Mouse (Mus musculus) ES-E14 (cell line): Measurements from ENCODE around the gene Zfp69. TPM values are rescaled to one million over a fixed set of nuclear protein-coding genes. Genes with fewer than 3 reads are reported as not detected.

Experiments used
- DNase-seq: peaks from one replicate; pipeline ENCODE4 v3.0.0-alpha.2; 2013; ENCODE audit warnings: low read depth, low spot score
- H3K27ac ChIP-seq: 2 replicates; pipeline ENCODE4 v1.5.1; 2012; ENCODE audit warnings: low read depth, mild to moderate bottlenecking, low read length, moderate library complexity, mixed read lengths; ENCODE audit not compliant: poor library complexity, insufficient read depth, severe bottlenecking
- H3K36me3 ChIP-seq: 2 replicates; pipeline ENCODE4 v1.6.1; 2012; ENCODE audit warnings: mild to moderate bottlenecking, low read length, moderate library complexity, mixed read lengths; ENCODE audit not compliant: control insufficient read depth, poor library complexity, insufficient read depth, severe bottlenecking
- H3K4me1 ChIP-seq, 2 experiments: fragments of 150-350 bp in 1 of 2; sonication (generic) in 1 of 2; 2 replicates each; pipeline ENCODE4 v1.6.1; 2012; ENCODE audit warnings: low read length in 2 of 2, mild to moderate bottlenecking in 1 of 2, mixed read lengths in 1 of 2; ENCODE audit not compliant: control insufficient read depth in 2 of 2, insufficient read depth in 2 of 2, poor library complexity in 1 of 2
- H3K4me3 ChIP-seq, 2 experiments: fragments of 150-350 bp in 1 of 2; sonication (generic) in 1 of 2; 2 replicates each; pipeline ENCODE4 v1.5.1; 2012; ENCODE audit warnings: low read length in 2 of 2, low read depth in 1 of 2, mild to moderate bottlenecking in 1 of 2, mixed read lengths in 1 of 2; ENCODE audit not compliant: insufficient read depth in 1 of 2, poor library complexity in 1 of 2, severe bottlenecking in 1 of 2
- H3K9ac ChIP-seq: 2 replicates; pipeline ENCODE4 v1.6.1; 2012; ENCODE audit warnings: low read depth, mild to moderate bottlenecking, low read length, mixed read lengths; ENCODE audit not compliant: poor library complexity, insufficient read depth, severe bottlenecking
- H3K9me3 ChIP-seq: fragments of 150-350 bp; sonication (generic); 2 replicates; pipeline ENCODE4 v1.6.1; 2012; ENCODE audit warnings: low read depth, mild to moderate bottlenecking, low read length; ENCODE audit not compliant: control insufficient read depth, insufficient read depth
- CHD2 ChIP-seq: IDR thresholded peaks from 2 replicates; pipeline ENCODE4 v1.6.1; 2014; ENCODE audit warnings: mild to moderate bottlenecking, low read depth, low read length, inconsistent platforms
- HCFC1 ChIP-seq: IDR thresholded peaks from 2 replicates; pipeline ENCODE4 v1.6.1; 2012; ENCODE audit warnings: low read length, inconsistent platforms, borderline replicate concordance; ENCODE audit not compliant: insufficient read depth
- MAFK ChIP-seq: IDR thresholded peaks from 2 replicates; pipeline ENCODE4 v1.6.1; 2014; ENCODE audit warnings: mild to moderate bottlenecking, low read depth, low read length, inconsistent platforms; ENCODE audit not compliant: insufficient read depth
- ZC3H11A ChIP-seq: IDR thresholded peaks from 2 replicates; pipeline ENCODE4 v1.6.1; 2012; ENCODE audit warnings: low read depth, mild to moderate bottlenecking, inconsistent platforms, low read length, borderline replicate concordance
- ZNF384 ChIP-seq: IDR thresholded peaks from 2 replicates; pipeline ENCODE4 v1.6.1; 2012; ENCODE audit warnings: low read depth, low read length, inconsistent platforms
- in situ Hi-C, 2 experiments: fragments of 600-800 bp; cut with MboI; formaldehyde crosslinking; loops; one replicate each; pipeline ENCODE4 v1.15.1; 2025; ENCODE audit warnings: low sequenced_read_pairs in 2 of 2, inconsistent platforms in 1 of 2; ENCODE audit not compliant: unreplicated experiment in 2 of 2
- total RNA-seq: library from RNA; depleted of rRNA; stranded (reverse); fragments of 300-350 nt; gene quantifications from 2 replicates; pipeline ENCODE4 v1.2.3, GENCODE M21; 2012

Gene Zfp69
- total RNA-seq, 1 experiment: 3.7 TPM

DNA sequence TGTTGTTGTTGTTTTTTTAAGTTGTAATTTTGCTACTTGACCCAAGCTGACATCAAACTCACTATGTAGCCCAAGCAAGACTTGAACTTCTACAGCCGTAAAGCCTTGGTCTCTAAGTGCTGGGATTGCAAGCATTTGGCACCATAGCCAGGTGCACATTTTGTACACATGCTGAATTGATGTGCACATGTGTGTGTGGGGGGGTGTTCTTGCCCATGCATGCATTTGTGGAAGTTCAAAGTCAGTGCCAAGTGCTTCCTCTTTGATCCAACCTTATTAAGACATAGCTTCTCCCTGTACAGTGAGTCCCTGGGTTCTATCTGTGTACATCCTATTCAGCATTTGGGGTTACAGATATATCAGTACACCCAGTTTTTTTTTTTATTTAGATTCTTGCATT is 4.1 kb upstream of the Zfp69 start:
- in situ Hi-C loops: no loop called here
- H3K36me3 ChIP-seq: no peaks in the 10 kb centered on the region
- no peak for TF ChIP-seq ZNF384
- TF ChIP-seq ZC3H11A: no peak
- no peak for TF ChIP-seq CHD2
- no peak for TF ChIP-seq MAFK
- TF ChIP-seq HCFC1: no peak
- no peak overlapping the region for H3K4me3 ChIP-seq
- no peaks in the 10 kb centered on the region for H3K9me3 ChIP-seq
- H3K9ac ChIP-seq: no peak overlapping the region
- DNase-seq: no peak
- H3K27ac ChIP-seq: no peak overlapping the region
- H3K4me1 ChIP-seq: no peaks in the 10 kb centered on the region

DNA sequence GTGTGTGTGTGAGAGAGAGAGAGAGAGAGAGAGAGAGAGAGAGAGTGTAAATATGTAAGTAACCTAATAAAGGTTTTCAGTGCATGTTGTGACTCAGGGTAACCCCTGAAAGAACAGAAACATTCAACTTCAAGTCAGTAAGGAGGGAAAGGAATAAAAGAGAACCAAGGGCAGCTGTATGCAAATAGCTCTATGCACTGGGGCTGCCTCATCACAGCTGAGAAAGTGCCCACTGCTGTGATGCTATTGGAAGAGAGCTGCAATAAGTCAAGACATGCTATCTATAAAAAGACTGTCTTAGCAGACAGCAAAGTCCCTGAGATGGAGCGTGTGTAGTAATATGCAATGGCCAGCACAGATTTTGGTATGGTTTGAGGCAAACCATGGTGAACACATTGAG is 2.2 kb upstream of the Zfp69 start:
- Histone ChIP-seq H3K27ac (no peak overlapping the region), H3K9ac (no peak overlapping the region), H3K4me3 (no peak overlapping the region), H3K36me3 (no peaks in the 10 kb centered on the region), H3K4me1 (no peaks in the 10 kb centered on the region), H3K9me3 (no peaks in the 10 kb centered on the region)
- no peak for DNase-seq
- in situ Hi-C loops: no loop called here
- no peak for TF ChIP-seq MAFK
- TF ChIP-seq ZC3H11A: no peak
- no peak for TF ChIP-seq HCFC1
- TF ChIP-seq ZNF384: no peak
- TF ChIP-seq CHD2: no peak

- Histone ChIP-seq H3K4me1 (no peaks in the 10 kb centered on the region), H3K9ac (no peak overlapping the region), H3K27ac (no peak overlapping the region), H3K4me3 (no peak overlapping the region), H3K36me3 (no peaks in the 10 kb centered on the region), H3K9me3 (no peaks in the 10 kb centered on the region)
- DNase-seq: no peak
- in situ Hi-C loops: no loop called here
- no peak for TF ChIP-seq ZNF384
- TF ChIP-seq MAFK: no peak
- TF ChIP-seq ZC3H11A: no peak
Observed at GRCm38 (mm10) chr4:120953038-120953437, 1.5 kb upstream of the Zfp69 start.

DNA sequence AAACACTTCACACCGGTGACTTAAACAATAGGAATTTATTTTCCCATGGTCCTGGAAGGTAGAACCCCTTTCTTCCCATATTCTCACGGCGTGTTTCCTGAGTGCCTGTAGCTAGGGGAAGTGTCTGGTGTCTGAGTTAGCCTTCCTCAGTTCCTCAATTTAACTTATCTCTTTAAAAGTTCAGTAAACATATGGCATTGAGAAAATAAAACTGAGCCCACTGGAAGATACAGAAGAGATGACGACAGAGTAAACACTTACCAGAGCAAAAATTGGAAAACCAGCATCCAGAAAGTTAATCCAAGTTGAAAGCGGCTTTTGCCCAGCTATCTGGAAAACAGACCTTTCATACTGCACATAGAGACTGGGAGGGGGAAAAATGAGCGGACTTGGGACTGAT is 664 bp upstream of the Zfp69 start:
- no peak for TF ChIP-seq MAFK
- TF ChIP-seq HCFC1: no peak
- TF ChIP-seq CHD2: no peak
- TF ChIP-seq ZNF384: no peak
- no peak for TF ChIP-seq ZC3H11A
- no peaks in the 10 kb centered on the region for H3K4me1 ChIP-seq
- in situ Hi-C loops: no loop called here
- no peaks in the 10 kb centered on the region; the same call in 1 of the 2 replicates for H3K36me3 ChIP-seq
- no peak overlapping the region for H3K27ac ChIP-seq
- DNase-seq: peak; percentile 3
- no peak overlapping the region for H3K9ac ChIP-seq
- no peaks in the 10 kb centered on the region for H3K9me3 ChIP-seq
- peak overlapping the region in 1 of 2 experiments; percentile 93; a peak in 2 of 4 replicates for H3K4me3 ChIP-seq

DNA sequence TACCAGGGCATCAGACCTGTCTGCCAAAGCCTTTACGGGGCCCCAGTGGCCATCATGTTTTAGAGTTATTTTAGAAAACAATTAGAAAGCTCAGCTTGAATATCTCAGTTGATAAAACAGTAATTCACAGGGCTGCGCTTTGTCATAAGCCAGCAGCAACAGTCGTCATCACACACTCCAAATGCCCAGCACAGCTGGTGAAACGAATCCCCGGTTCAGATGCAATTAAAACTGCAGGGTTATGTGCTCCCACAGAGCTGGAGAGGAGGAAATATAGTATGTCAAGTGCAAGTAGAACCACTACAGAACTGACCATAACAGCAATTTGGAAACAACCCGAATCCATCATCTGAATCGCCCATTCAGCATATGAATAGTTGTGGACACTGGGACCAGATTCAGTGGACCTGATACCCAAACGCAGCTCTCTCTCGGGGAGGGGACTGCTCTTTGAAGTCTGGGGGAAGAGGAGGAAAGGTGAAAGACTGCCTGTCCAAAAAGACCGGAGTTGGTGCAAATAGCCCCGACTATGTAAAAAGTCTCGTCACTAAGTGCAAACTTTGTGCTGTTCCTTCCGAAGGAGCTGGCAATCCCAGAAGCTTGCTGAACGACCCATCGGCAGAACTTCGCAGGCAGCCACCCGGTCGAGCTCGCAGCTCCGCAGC is 604 bp downstream of the Zfp69 start:
- TF ChIP-seq HCFC1: no peak
- TF ChIP-seq ZC3H11A: no peak
- no peak for TF ChIP-seq MAFK
- TF ChIP-seq ZNF384: no peak
- no peak for TF ChIP-seq CHD2
- H3K27ac ChIP-seq: no peak overlapping the region
- peak overlapping the region; percentile 74 for H3K9ac ChIP-seq

More for the DNA sequence above, 604 bp downstream of the Zfp69 start:
- DNase-seq: peak; percentile 8
- in situ Hi-C loops: no loop called here
- H3K4me1 ChIP-seq: no peaks in the 10 kb centered on the region
- H3K9me3 ChIP-seq: no peaks in the 10 kb centered on the region
- peak overlapping the region; percentile 78 to 93 for H3K4me3 ChIP-seq
- H3K36me3 ChIP-seq: no peaks in the 10 kb centered on the region; the same call in 1 of the 2 replicates
